Mouse (Mus musculus) limb, embryonic 15.5 days (tissue): ENCODE data around the gene Polrmt. TPM values are rescaled to one million over a fixed set of nuclear protein-coding genes. Genes with fewer than 3 reads are reported as not detected.

Experiments
- ATAC-seq: fragments of 200-750 bp; cut with Nextera tagmentation; 2 replicates; pipeline ENCODE4 v1.8.0; 2017; ENCODE audit warnings: low read depth, moderate TSS enrichment; ENCODE audit not compliant: insufficient number of reproducible peaks, low FRiP score, low TSS enrichment
- H3K27ac ChIP-seq: fragments of 300-500 bp; sonication (generic); 2 replicates; pipeline ENCODE4 v1.5.1; 2015; ENCODE audit warnings: moderate library complexity, mild to moderate bottlenecking, inconsistent platforms
- H3K27me3 ChIP-seq: fragments of 300-500 bp; sonication (generic); 2 replicates; pipeline ENCODE4 v1.6.1; 2015; ENCODE audit warnings: inconsistent platforms
- H3K36me3 ChIP-seq: fragments of 300-500 bp; sonication (generic); 2 replicates; pipeline ENCODE4 v1.6.1; 2015; ENCODE audit warnings: inconsistent platforms
- H3K4me1 ChIP-seq: fragments of 300-500 bp; sonication (generic); 2 replicates; pipeline ENCODE4 v1.6.1; 2015; ENCODE audit warnings: inconsistent platforms
- H3K4me2 ChIP-seq: fragments of 300-500 bp; sonication (generic); 2 replicates; pipeline ENCODE4 v1.6.1; 2015; ENCODE audit warnings: mild to moderate bottlenecking, inconsistent platforms
- H3K4me3 ChIP-seq: fragments of 300-500 bp; sonication (generic); 2 replicates; pipeline ENCODE4 v1.5.1; 2015; ENCODE audit warnings: mild to moderate bottlenecking, inconsistent platforms
- H3K9ac ChIP-seq: fragments of 300-500 bp; sonication (generic); 2 replicates; pipeline ENCODE4 v1.6.1; 2015; ENCODE audit warnings: inconsistent platforms
- H3K9me3 ChIP-seq: fragments of 300-500 bp; sonication (generic); 2 replicates; pipeline ENCODE4 v1.6.1; 2016; ENCODE audit warnings: inconsistent platforms
- WGBS: fragments of 180-500 bp; shearing (Covaris S2); methylation state at CpG from one replicate; pipeline ENCODE4 v1.1.7; 2015; 5-methylcytosine and 5-hydroxymethylcytosine counted together
- polyA plus RNA-seq: library from polyadenylated mRNA; unstranded; fragments of >200 nt; fragmentation: Nextera tagmentation; extraction: Ambion mirVana; gene quantifications from 2 replicates; pipeline ENCODE4 v1.2.1, GENCODE M21; 2015

Gene Polrmt
- polyA plus RNA-seq, 1 experiment from 2014 or later = 41.5 TPM

GRCm38 (mm10) chr10:79754856-79755516 lies 8.6 kb upstream of the Polrmt start, which contains the start of gene Fgf22:
Gene Fgf22 (plus strand): TSS chr10:79755076.
- ATAC-seq = no peak
- no peak within 1 kb of the TSS for H3K27ac ChIP-seq
- WGBS = 3% methylated on average over 36 of the region's 36 CpGs

GRCm38 (mm10) chr10:79748496-79748895 lies 2.1 kb upstream of the Polrmt start:
- Histone ChIP-seq H3K27ac (no peak overlapping the region), H3K9ac (no peak overlapping the region), H3K36me3 (peaks cover 12% of the 10 kb centered on the region), H3K4me1 (peaks cover 10% of the 10 kb centered on the region), H3K4me3 (no peak overlapping the region), H3K4me2 (no peak overlapping the region), H3K27me3 (no peaks in the 10 kb centered on the region), H3K9me3 (no peaks in the 10 kb centered on the region)
- 66% methylated on average over 6 of the region's 6 CpGs for WGBS
- no peak for ATAC-seq

More at GRCm38 (mm10) chr10:79754856-79755516, 8.6 kb upstream of the Polrmt start, which contains the start of gene Fgf22:
- H3K9me3 ChIP-seq = no peaks in the 10 kb centered on the region
- peaks cover 11% of the 10 kb centered on the region for H3K4me1 ChIP-seq
- H3K9ac ChIP-seq = peak within 1 kb of the TSS; percentile 34; the same call in 1 of the 2 replicates
- peak within 1 kb of the TSS; percentile 63 for H3K4me2 ChIP-seq
- H3K27me3 ChIP-seq = no peaks in the 10 kb centered on the region
- H3K36me3 ChIP-seq = peaks cover 40% of the 10 kb centered on the region
- H3K4me3 ChIP-seq = peak within 1 kb of the TSS; percentile 35

GRCm38 (mm10) chr10:79746774-79747151 lies 382 bp upstream of the Polrmt start:
- Histone ChIP-seq H3K27me3 (no peaks in the 10 kb centered on the region), H3K4me2 (peak overlapping the region; percentile 41), H3K36me3 (peaks cover 28% of the 10 kb centered on the region), H3K9ac (no peak overlapping the region), H3K4me1 (peaks cover 10% of the 10 kb centered on the region), H3K4me3 (peak overlapping the region; percentile 68), H3K9me3 (no peaks in the 10 kb centered on the region), H3K27ac (no peak overlapping the region)
- no peak for ATAC-seq
- WGBS = 24% methylated on average over 6 of the region's 6 CpGs

DNA sequence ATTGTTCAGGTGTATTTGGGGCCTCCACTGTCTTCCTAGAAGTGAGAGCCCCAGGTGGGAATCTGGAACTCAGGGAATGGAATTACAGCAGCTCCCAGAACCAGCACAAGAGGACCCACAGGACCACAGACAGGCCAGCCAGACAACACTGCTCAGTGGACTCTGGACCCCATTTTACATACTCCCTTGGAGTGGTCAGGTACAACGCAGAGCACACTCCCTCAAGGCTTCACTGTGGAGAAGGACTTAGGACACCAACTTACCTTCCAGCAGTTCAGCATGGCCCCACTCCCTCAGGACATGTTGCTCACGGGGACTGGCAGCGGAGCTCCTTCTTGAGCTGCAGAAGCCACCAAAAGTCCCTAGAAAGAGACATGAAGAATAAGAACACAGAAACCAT lies 970 bp downstream of the Polrmt start:
- WGBS = 91% methylated on average over 3 of the region's 3 CpGs
- no peaks in the 10 kb centered on the region for H3K27me3 ChIP-seq
- no peak overlapping the region for H3K27ac ChIP-seq
- peak overlapping the region; percentile 60 for H3K4me2 ChIP-seq
- no peak overlapping the region for H3K9ac ChIP-seq
- no peaks in the 10 kb centered on the region; the same call in 1 of the 2 replicates for H3K9me3 ChIP-seq
- no peak for ATAC-seq
- H3K4me3 ChIP-seq = peak overlapping the region; percentile 68
- H3K4me1 ChIP-seq = peaks cover 10% of the 10 kb centered on the region
- H3K36me3 ChIP-seq = peaks cover 42% of the 10 kb centered on the region

- no peak overlapping the region for H3K9ac ChIP-seq
- H3K27ac ChIP-seq = no peak overlapping the region
- peaks cover 15% of the 10 kb centered on the region for H3K9me3 ChIP-seq
- no peak overlapping the region for H3K4me2 ChIP-seq
- 91% methylated on average over 15 of the region's 15 CpGs for WGBS
- no peak for ATAC-seq
- H3K27me3 ChIP-seq = no peaks in the 10 kb centered on the region
- peaks cover 10% of the 10 kb centered on the region for H3K4me1 ChIP-seq
- H3K36me3 ChIP-seq = peaks cover 58% of the 10 kb centered on the region
- H3K4me3 ChIP-seq = no peak overlapping the region
Measured at GRCm38 (mm10) chr10:79743650-79744365, 2.6 kb downstream of the Polrmt start.

DNA sequence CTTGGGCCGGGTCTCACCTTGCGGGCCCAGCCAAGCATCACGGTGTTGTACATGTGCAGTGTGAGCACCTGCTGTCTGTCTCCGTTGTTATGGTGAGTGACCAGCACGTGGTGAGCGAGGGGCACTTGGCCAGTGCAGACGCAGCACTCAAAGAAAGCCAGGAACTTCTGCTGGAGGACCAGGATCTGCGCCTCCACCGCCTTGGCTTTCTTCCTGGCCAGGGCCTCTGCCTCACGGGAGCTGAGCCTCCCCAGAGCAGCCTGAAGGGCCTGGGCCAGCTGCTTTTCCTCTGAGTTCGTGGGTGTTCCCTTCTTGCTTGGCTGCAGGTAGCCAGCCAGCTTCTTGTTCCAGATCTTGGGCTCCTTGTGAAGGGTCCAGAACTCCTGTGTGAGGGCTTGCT lies 3.2 kb downstream of the Polrmt start:
- no peak for ATAC-seq
- no peak overlapping the region for H3K4me3 ChIP-seq
- no peak overlapping the region for H3K4me2 ChIP-seq
- 91% methylated on average over 11 of the region's 11 CpGs for WGBS
- peaks cover 10% of the 10 kb centered on the region for H3K4me1 ChIP-seq
- H3K27ac ChIP-seq = no peak overlapping the region
- peaks cover 22% of the 10 kb centered on the region for H3K9me3 ChIP-seq
- no peaks in the 10 kb centered on the region for H3K27me3 ChIP-seq
- H3K36me3 ChIP-seq = peaks cover 64% of the 10 kb centered on the region
- no peak overlapping the region for H3K9ac ChIP-seq

GRCm38 (mm10) chr10:79740863-79741262 lies 5.5 kb downstream of the Polrmt start:
- H3K27ac ChIP-seq = no peak overlapping the region
- no peak overlapping the region for H3K9ac ChIP-seq
- peaks cover 9% of the 10 kb centered on the region; the same call in 1 of the 2 replicates for H3K27me3 ChIP-seq
- H3K4me2 ChIP-seq = no peak overlapping the region
- H3K9me3 ChIP-seq = peaks cover 30% of the 10 kb centered on the region
- ATAC-seq = no peak
- H3K36me3 ChIP-seq = peaks cover 87% of the 10 kb centered on the region
- no peak overlapping the region for H3K4me3 ChIP-seq
- H3K4me1 ChIP-seq = peaks cover 6% of the 10 kb centered on the region
- 82% methylated on average over 11 of the region's 11 CpGs for WGBS

DNA sequence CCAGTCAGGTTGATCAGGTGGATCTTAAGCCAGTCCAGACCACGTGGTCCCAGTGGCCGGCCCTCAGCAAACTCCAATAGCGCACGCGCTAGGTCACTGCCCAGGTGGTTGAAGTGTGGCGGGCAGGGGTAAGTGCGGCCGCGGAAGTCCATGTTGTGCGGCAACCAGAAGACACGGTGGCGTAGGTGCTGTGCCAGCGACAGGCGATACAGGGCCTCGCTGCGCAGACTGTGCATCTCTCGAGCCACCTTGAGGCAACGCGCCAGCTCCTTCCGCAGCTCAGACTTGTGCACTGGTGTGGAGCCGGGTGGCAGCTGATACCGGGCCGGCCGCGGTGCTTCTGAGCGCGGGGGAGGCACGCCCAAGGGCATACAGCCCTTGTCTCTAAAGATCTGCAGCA lies 7.1 kb downstream of the Polrmt start:
- no peak overlapping the region for H3K4me3 ChIP-seq
- H3K9me3 ChIP-seq = peaks cover 30% of the 10 kb centered on the region
- ATAC-seq = no peak
- H3K4me2 ChIP-seq = no peak overlapping the region
- WGBS = 97% methylated on average over 28 of the region's 28 CpGs
- H3K4me1 ChIP-seq = 0 out of 2 replicates have a peak, but pooled peaks cover 5% of the 10 kb centered on the region
- H3K36me3 ChIP-seq = peaks cover 99% of the 10 kb centered on the region
- no peak overlapping the region for H3K9ac ChIP-seq
- H3K27ac ChIP-seq = no peak overlapping the region
- H3K27me3 ChIP-seq = peaks cover 20% of the 10 kb centered on the region

GRCm38 (mm10) chr10:79738259-79738658 lies 8.1 kb downstream of the Polrmt start:
- WGBS = 87% methylated on average over 10 of the region's 10 CpGs
- H3K9me3 ChIP-seq = peaks cover 30% of the 10 kb centered on the region
- H3K4me2 ChIP-seq = no peak overlapping the region
- no peak for ATAC-seq
- no peak overlapping the region for H3K4me3 ChIP-seq
- 0 out of 2 replicates have a peak, but pooled peaks cover 5% of the 10 kb centered on the region for H3K4me1 ChIP-seq
- H3K9ac ChIP-seq = no peak overlapping the region
- no peak overlapping the region for H3K27ac ChIP-seq
- H3K27me3 ChIP-seq = peaks cover 20% of the 10 kb centered on the region
- peaks cover 97% of the 10 kb centered on the region for H3K36me3 ChIP-seq

GRCm38 (mm10) chr10:79736706-79737105 lies 9.7 kb downstream of the Polrmt start:
- Histone ChIP-seq H3K4me1 (0 out of 2 replicates have a peak, but pooled peaks cover 5% of the 10 kb centered on the region), H3K36me3 (peaks cover 91% of the 10 kb centered on the region), H3K27ac (no peak overlapping the region), H3K9me3 (peaks cover 30% of the 10 kb centered on the region), H3K4me2 (no peak overlapping the region), H3K27me3 (peaks cover 20% of the 10 kb centered on the region), H3K9ac (no peak overlapping the region), H3K4me3 (no peak overlapping the region)
- no peak for ATAC-seq
- WGBS = 85% methylated on average over 14 of the region's 14 CpGs

DNA sequence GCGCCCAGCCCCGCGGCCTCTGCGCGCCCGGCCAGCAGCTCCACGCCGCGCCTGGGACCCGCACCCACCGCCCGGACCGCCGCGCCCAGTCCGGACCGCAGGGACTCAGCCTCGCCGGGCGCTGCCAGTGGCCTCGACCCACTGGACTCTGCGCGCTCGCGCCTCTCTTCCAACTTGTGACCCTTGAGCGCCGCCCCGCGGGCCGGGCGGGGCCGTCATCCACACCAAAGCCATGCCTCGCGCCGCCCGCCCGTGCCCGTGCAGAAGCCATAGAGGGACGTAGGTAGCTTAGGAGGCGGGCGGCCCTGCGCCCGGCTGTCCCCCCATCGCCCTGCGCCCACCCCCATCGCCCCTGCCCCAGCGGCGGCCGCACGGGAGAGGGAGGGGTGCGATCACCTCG lies 11.0 kb downstream of the Polrmt start:
- Histone ChIP-seq H3K27ac (no peak overlapping the region), H3K9ac (no peak overlapping the region), H3K4me3 (no peak overlapping the region), H3K4me1 (0 out of 2 replicates have a peak, but pooled peaks cover 5% of the 10 kb centered on the region), H3K9me3 (peaks cover 30% of the 10 kb centered on the region), H3K36me3 (peaks cover 78% of the 10 kb centered on the region), H3K4me2 (no peak overlapping the region), H3K27me3 (peaks cover 20% of the 10 kb centered on the region)
- ATAC-seq = no peak
- 37% methylated on average over 43 of the region's 52 CpGs for WGBS

DNA sequence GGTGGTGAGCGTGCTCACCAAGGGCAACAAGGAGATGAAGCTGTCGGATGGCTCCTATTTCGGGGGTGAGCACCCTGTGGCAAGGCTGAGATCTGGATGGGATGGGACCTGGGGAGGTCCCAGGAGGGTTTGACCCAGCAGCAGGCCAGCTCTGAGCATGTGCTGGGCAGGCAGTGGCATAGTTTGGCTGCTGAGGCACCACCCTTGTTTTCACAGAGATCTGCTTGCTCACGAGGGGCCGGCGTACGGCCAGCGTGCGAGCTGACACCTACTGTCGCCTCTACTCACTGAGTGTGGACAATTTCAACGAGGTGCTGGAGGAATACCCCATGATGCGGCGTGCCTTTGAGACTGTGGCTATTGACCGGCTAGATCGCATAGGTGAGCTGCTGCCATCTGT lies 12.5 kb downstream of the Polrmt start:
- Histone ChIP-seq H3K27me3 (peaks cover 20% of the 10 kb centered on the region), H3K9me3 (peaks cover 16% of the 10 kb centered on the region), H3K4me3 (no peak overlapping the region), H3K27ac (no peak overlapping the region), H3K36me3 (peaks cover 62% of the 10 kb centered on the region), H3K9ac (no peak overlapping the region), H3K4me2 (no peak overlapping the region), H3K4me1 (0 out of 2 replicates have a peak, but pooled peaks cover 8% of the 10 kb centered on the region)
- no peak for ATAC-seq
- 93% methylated on average over 15 of the region's 15 CpGs for WGBS
